8 mouse cellular contexts compared by ENCODE assay signal in the genomic region with DNA sequence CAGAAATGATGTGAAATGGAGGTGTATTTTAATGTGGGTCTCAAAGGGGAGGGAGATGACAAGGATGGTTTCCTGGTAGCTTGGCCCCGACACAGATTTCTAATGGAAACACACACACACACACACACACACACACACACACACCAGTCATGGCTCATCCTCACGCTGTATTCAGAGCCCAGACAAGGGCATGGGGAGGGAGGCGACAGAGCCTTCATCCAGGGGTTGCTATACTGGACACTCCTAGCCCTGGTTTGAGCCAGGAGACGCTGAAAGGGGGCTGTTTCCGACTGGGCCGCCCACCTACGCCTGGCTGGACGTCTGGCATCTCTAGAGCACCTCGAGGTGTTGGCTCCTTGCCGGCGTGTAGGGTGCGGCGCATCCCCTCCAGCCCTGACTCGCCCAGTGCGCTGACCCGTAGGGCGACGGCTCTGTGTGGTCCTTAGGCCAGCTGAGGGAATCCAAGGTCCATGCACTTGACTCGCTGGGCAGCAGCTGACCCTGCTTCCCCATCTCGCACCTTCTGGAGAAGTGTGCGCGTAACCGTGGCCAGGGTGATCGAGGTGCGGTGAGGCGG. TPM values are rescaled to one million over a fixed set of nuclear protein-coding genes. Genes with fewer than 3 reads are reported as not detected.
A peak's percentile ranks its signal among the peaks of the same experiment; 100 is the strongest.
DNase-seq lines count a peak whose midpoint lies in the region; ATAC-seq and TF ChIP-seq lines count a peak whose summit lies in the region.

Gene Dbndd2, plus strand, starts transcription at position 426 of the 577 bp plus-strand sequence.

- H3K36me3 ChIP-seq in hindbrain, embryonic 14.5 days (replicated peaks; ENCODE audit: control insufficient read depth, insufficient read depth), result peaks cover 12% of the 10 kb centered on the region; the same call in 1 of the 2 replicates

- H3K9ac ChIP-seq in hindbrain, embryonic 14.5 days, result peak within 1 kb of the TSS; percentile 53

- ATAC-seq in hindbrain, embryonic 14.5 days (ENCODE audit: low FRiP score), result peak; percentile 53
- 0 out of 2 replicates have a peak, but pooled peaks have one; percentile 29 for ATAC-seq in megakaryocyte-erythroid progenitor cell, adult 5-6 weeks (replicated peaks; ENCODE audit: low FRiP score, low TSS enrichment, poor library complexity, severe bottlenecking)

- peaks cover 12% of the 10 kb centered on the region; the same call in 1 of the 2 replicates for H3K4me1 ChIP-seq in hindbrain, embryonic 14.5 days (replicated peaks; ENCODE audit: control insufficient read depth, insufficient read depth, low read length)

- no peak for TF ChIP-seq CTCF in gastrocnemius, adult 2 months (IDR thresholded peaks at IDR 0.05)

- H3K9me3 ChIP-seq in hindbrain, embryonic 14.5 days (ENCODE audit: control insufficient read depth, low read length), result no peaks in the 10 kb centered on the region

- H3K4me3 ChIP-seq in gastrocnemius, adult 2 months, result peak within 1 kb of the TSS; percentile 91
- H3K4me3 ChIP-seq in hindbrain, embryonic 14.5 days (replicated peaks; ENCODE audit: low read length), result peak within 1 kb of the TSS; percentile 73

- H3K27ac ChIP-seq in gastrocnemius, adult 2 months, result peak within 1 kb of the TSS; percentile 96
- H3K27ac ChIP-seq in hindbrain, embryonic 14.5 days, result no peak within 1 kb of the TSS

- H3K4me2 ChIP-seq in hindbrain, embryonic 14.5 days (replicated peaks), result peak within 1 kb of the TSS; percentile 99

- intact Hi-C loops in gastrocnemius, adult 2 months (cut with DNase I), result no loop called here
- intact Hi-C loops in left cerebral cortex, postnatal 25 days (cut with DNase I), result loop anchor here (2.0 to 5.0 kb wide), 2 partner anchors 25 to 72 kb away; partner anchors contain the start of gene Gm20458

- peaks cover 4% of the 10 kb centered on the region for H3K27me3 ChIP-seq in hindbrain, embryonic 14.5 days (ENCODE audit: control insufficient read depth, insufficient read depth, low read length)

- under 1% methylated on average over 26 of the region's 26 CpGs for WGBS in hindbrain, embryonic 14.5 days

- peak; percentile 34 to 72 for DNase-seq in adrenal gland, adult (ENCODE audit: inconsistent age in 2 of 2, low spot score in 1 of 2)
- DNase-seq in adrenal gland, adult 8-10 months, result no peak
- DNase-seq in adrenal gland, postnatal 14 days, result peak; percentile 52
- DNase-seq in gastrocnemius, adult 2 months, result peak; percentile 72
- no peak for DNase-seq in hindbrain, embryonic 14.5 days (ENCODE audit: low spot score)
- peak; percentile 41 to 67 for DNase-seq in left cerebral cortex, postnatal 25 days (ENCODE audit: low spot score in 2 of 2)
- peak; percentile 69 for DNase-seq in urinary bladder, postnatal 14 days (ENCODE audit: low spot score)

RNA-seq across cellular contexts. Expression of gene Dbndd2, which starts in this region (rescaled TPM):
- total RNA-seq in adrenal gland, adult 8-10 months (2022), result 10 to 100 TPM in 2 of 4 experiments, 1 to 10 TPM in 2; 5.4 to 18.3 (median 11.6) TPM
- total RNA-seq in adrenal gland, postnatal 14 days (2021), result 10.0 and 13.8 TPM in 2 replicates
- 10 to 100 TPM; 12.9 to 25.5 TPM for total RNA-seq in gastrocnemius, adult 2 months (2021)
- polyA plus RNA-seq in hindbrain, embryonic 14.5 days (2014; fragmentation: Nextera tagmentation; extraction: Ambion mirVana), result 13.8 and 14.4 TPM in 2 replicates
- 100 to 1,000 TPM; 114 to 127 TPM for total RNA-seq in left cerebral cortex, postnatal 25 days (2021)
- total RNA-seq in megakaryocyte-erythroid progenitor cell, adult 5-6 weeks (2014; fragmentation: Nextera tagmentation), result 2.4 TPM in 2 replicates
- total RNA-seq in megakaryocyte-erythroid progenitor cell, adult 5-6 weeks (2017), result 2.9 TPM in 1 of 2 replicates, not detected in the other

Comparison
In these comparisons a context has a peak if more than half of its experiments do, and no peak if none do; other contexts are left out.
1. DNase-seq: peak in adrenal gland, adult (2 of 2), adrenal gland, postnatal 14 days (single experiment), gastrocnemius, adult 2 months (single experiment), left cerebral cortex, postnatal 25 days (2 of 2) and urinary bladder, postnatal 14 days (single experiment); none in adrenal gland, adult 8-10 months (single experiment) and hindbrain, embryonic 14.5 days (single experiment).